Mouse (Mus musculus) adrenal gland, postnatal 10 days (tissue): ENCODE data around the gene Txndc15. TPM values are rescaled to one million over a fixed set of nuclear protein-coding genes. Genes with fewer than 3 reads are reported as not detected.
A peak's percentile ranks its signal among the peaks of the same experiment; 100 is the strongest.

ENCODE experiments used
- DNase-seq: peaks from one replicate; pipeline ENCODE4 v3.0.0; 2021; ENCODE audit warnings: mixed read lengths
- total RNA-seq, 2 experiments: library from RNA; stranded (reverse); gene quantifications; 2 replicates each; pipeline ENCODE4 v1.2.3; 2021

The Txndc15 gene
- total RNA-seq, 2 experiments from 2014 or later = 53.2 to 55.6 TPM

- no peak for DNase-seq
Observed at GRCm38 (mm10) chr13:55730716-55731115, 16.3 kb downstream of the Txndc15 start.

- no peak for DNase-seq
Observed at GRCm38 (mm10) chr13:55732121-55732520, 17.7 kb downstream of the Txndc15 start.

GRCm38 (mm10) chr13:55733628-55734502 is 19.4 kb downstream of the Txndc15 start:
- DNase-seq = no peak

GRCm38 (mm10) chr13:55737885-55738284 is 23.4 kb downstream of the Txndc15 start:
- no peak for DNase-seq

GRCm38 (mm10) chr13:55742306-55742705 is 27.9 kb downstream of the Txndc15 start:
- no peak for DNase-seq

- no peak for DNase-seq
Observed at GRCm38 (mm10) chr13:55754380-55754779, 39.9 kb downstream of the Txndc15 start.

GRCm38 (mm10) chr13:55756789-55757188 is 42.3 kb downstream of the Txndc15 start:
- peak; percentile 30 for DNase-seq

GRCm38 (mm10) chr13:55757645-55758044 is 43.2 kb downstream of the Txndc15 start:
- peak; percentile 16 for DNase-seq

GRCm38 (mm10) chr13:55760576-55760975 is 46.1 kb downstream of the Txndc15 start:
- no peak for DNase-seq

- no peak for DNase-seq
Observed at GRCm38 (mm10) chr13:55761486-55761885, 47.0 kb downstream of the Txndc15 start.

GRCm38 (mm10) chr13:55774352-55774751 is 59.9 kb downstream of the Txndc15 start:
- DNase-seq = no peak

- no peak for DNase-seq
Observed at GRCm38 (mm10) chr13:55775056-55775455, 60.6 kb downstream of the Txndc15 start.

Other genes with a start within 250 kb of the Txndc15 start
- 10 to 100 TPM; 32.1 to 41.6 TPM for gene Dbn1, start 226.5 kb upstream of the Txndc15 start, total RNA-seq
- 10 to 100 TPM; 31.6 to 39.4 TPM for gene Pdlim7, start 201.0 kb upstream of the Txndc15 start, total RNA-seq
- gene Dok3, start 185.4 kb upstream of the Txndc15 start, total RNA-seq = 1 to 10 TPM; 5.0 to 5.1 TPM
- gene Ddx41, start 178.0 kb upstream of the Txndc15 start, total RNA-seq = 10 to 100 TPM; 38.5 to 39.9 TPM
- 10 to 100 TPM; 32.4 to 52.0 TPM for gene Fam193b, start 143.5 kb upstream of the Txndc15 start, total RNA-seq
- 100 to 1,000 TPM; 144 to 146 TPM for gene Tmed9, start 140.9 kb upstream of the Txndc15 start, total RNA-seq
- gene B4galt7, start 114.8 kb upstream of the Txndc15 start, total RNA-seq = 10 to 100 TPM; 11.7 to 14.9 TPM
- gene Caml, start 91.6 kb upstream of the Txndc15 start, total RNA-seq = 10 to 100 TPM; 27.4 to 28.4 TPM
- 10 to 100 TPM; 30.6 to 36.4 TPM for gene Ddx46, start 79.6 kb upstream of the Txndc15 start, total RNA-seq
- gene B230219D22Rik, start 21.5 kb upstream of the Txndc15 start, total RNA-seq = 10 to 100 TPM; 52.5 to 53.8 TPM
- gene Pcbd2, start 12.7 kb downstream of the Txndc15 start, total RNA-seq = 10 to 100 TPM; 73.5 to 74.7 TPM
- under 1 TPM in 1 of 2 experiments, not detected in 1; 0.21 TPM for gene Catsper3, start 69.9 kb downstream of the Txndc15 start, total RNA-seq
- not detected for gene Pitx1, start 121.5 kb downstream of the Txndc15 start, total RNA-seq